Mouse (Mus musculus) limb, embryonic 14.5 days (tissue): ENCODE data around the gene Rpl9-ps1. TPM values are rescaled to one million over a fixed set of nuclear protein-coding genes. Genes with fewer than 3 reads are reported as not detected.

ENCODE experiments used
- ATAC-seq: fragments of 200-750 bp; cut with Nextera tagmentation; 2 replicates; pipeline ENCODE4 v1.8.0; 2017; ENCODE audit warnings: low read depth, moderate number of reproducible peaks, moderate TSS enrichment; ENCODE audit not compliant: low FRiP score
- DNase-seq: peaks from one replicate; pipeline ENCODE4 v3.0.0-alpha.2; 2015; ENCODE audit warnings: low spot score
- H3K27ac ChIP-seq: fragments of 300-500 bp; sonication (generic); replicated peaks from 2 replicates; pipeline ENCODE4 v1.5.1; 2014; ENCODE audit warnings: low read depth, mild to moderate bottlenecking, low read length, moderate library complexity, mixed read lengths
- H3K27me3 ChIP-seq: fragments of 300-500 bp; sonication (generic); 2 replicates; pipeline ENCODE4 v1.6.1; 2014; ENCODE audit warnings: low read length, mixed read lengths; ENCODE audit not compliant: control insufficient read depth, insufficient read depth
- H3K36me3 ChIP-seq: fragments of 300-500 bp; sonication (generic); 2 replicates; pipeline ENCODE4 v1.6.1; 2014; ENCODE audit warnings: mild to moderate bottlenecking, low read length, moderate library complexity, mixed read lengths; ENCODE audit not compliant: control insufficient read depth, insufficient read depth
- H3K4me1 ChIP-seq: fragments of 300-500 bp; sonication (generic); 2 replicates; pipeline ENCODE4 v1.6.1; 2014; ENCODE audit warnings: antibody characterized with exemption, low read length, mixed read lengths; ENCODE audit not compliant: control insufficient read depth, insufficient read depth
- H3K4me2 ChIP-seq: fragments of 300-500 bp; sonication (generic); replicated peaks from 2 replicates; pipeline ENCODE4 v1.6.1; 2014; ENCODE audit warnings: low read depth, mild to moderate bottlenecking, low read length, moderate library complexity; ENCODE audit not compliant: severe bottlenecking
- H3K4me3 ChIP-seq: fragments of 300-500 bp; sonication (generic); replicated peaks from 2 replicates; pipeline ENCODE4 v1.5.1; 2014; ENCODE audit warnings: low read length
- H3K9ac ChIP-seq: fragments of 300-500 bp; sonication (generic); 2 replicates; pipeline ENCODE4 v1.6.1; 2014; ENCODE audit warnings: mild to moderate bottlenecking, low read depth, low read length, moderate library complexity; ENCODE audit not compliant: severe bottlenecking
- H3K9me3 ChIP-seq: fragments of 300-500 bp; sonication (generic); 2 replicates; pipeline ENCODE4 v1.6.1; 2016; ENCODE audit warnings: low read length; ENCODE audit not compliant: control insufficient read depth
- POLR2A ChIP-seq: fragments of 200-500 bp; IDR thresholded peaks from 2 replicates; pipeline ENCODE4 v1.8.0; 2012; ENCODE audit warnings: inconsistent platforms, mild to moderate bottlenecking, moderate library complexity, borderline replicate concordance; ENCODE audit not compliant: insufficient read depth, insufficient read length; ENCODE audit errors: extremely low read depth
- WGBS: fragments of 180-500 bp; shearing (Covaris S2); extraction: QIAGEN DNeasy Blood & Tissue Kit; methylation state at CpG from one replicate; pipeline ENCODE4 v1.1.7; 2014; 5-methylcytosine and 5-hydroxymethylcytosine counted together
- polyA plus RNA-seq, 2 experiments: library from polyadenylated mRNA; depleted of rRNA in 1 of 2; stranded (reverse) in 1 of 2; unstranded in 1 of 2; fragments of >200 nt; fragmentation: Nextera tagmentation in 1 of 2; extraction: Ambion mirVana in 1 of 2; gene quantifications; 2 replicates each; pipeline versions ENCODE4 v1.2.1 to v1.2.3; 2012 to 2014

Gene Rpl9-ps1
- not detected in 2 replicates for polyA plus RNA-seq (2012; rRNA removed)
- polyA plus RNA-seq (2014; fragmentation: Nextera tagmentation; extraction: Ambion mirVana), result not detected in 2 replicates

DNA sequence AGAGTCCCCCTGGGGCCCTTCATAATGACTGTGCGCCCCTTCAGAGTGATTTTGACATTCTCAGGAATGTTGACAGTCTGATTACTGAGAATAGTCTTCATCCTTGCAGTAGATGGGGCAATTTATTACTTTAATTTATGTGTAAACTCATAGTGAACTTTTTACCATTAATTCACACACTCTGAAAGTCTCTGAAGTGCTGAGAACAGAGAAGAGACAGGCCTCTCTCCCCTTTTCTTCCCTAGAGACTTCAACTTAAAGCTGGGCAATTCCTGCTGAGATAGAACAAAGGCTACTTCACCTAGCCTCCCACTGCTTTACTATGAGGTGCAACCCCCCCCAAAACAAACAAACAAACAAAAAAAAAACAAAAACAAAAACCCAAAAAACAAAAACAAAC lies at the start of gene Rpl9-ps1:
Rpl9-ps1 (minus strand) TSS at position 101 of the 400 bp plus-strand sequence.
- Histone ChIP-seq H3K27ac (no peak within 1 kb of the TSS), H3K36me3 (no peaks in the 10 kb centered on the region), H3K9ac (no peak within 1 kb of the TSS), H3K4me3 (no peak within 1 kb of the TSS), H3K4me2 (no peak within 1 kb of the TSS), H3K27me3 (no peaks in the 10 kb centered on the region), H3K4me1 (no peaks in the 10 kb centered on the region), H3K9me3 (no peaks in the 10 kb centered on the region)
- no peak for DNase-seq
- 70% methylated on average over 1 of the region's 1 CpGs for WGBS
- no peak for TF ChIP-seq POLR2A
- ATAC-seq, result no peak

DNA sequence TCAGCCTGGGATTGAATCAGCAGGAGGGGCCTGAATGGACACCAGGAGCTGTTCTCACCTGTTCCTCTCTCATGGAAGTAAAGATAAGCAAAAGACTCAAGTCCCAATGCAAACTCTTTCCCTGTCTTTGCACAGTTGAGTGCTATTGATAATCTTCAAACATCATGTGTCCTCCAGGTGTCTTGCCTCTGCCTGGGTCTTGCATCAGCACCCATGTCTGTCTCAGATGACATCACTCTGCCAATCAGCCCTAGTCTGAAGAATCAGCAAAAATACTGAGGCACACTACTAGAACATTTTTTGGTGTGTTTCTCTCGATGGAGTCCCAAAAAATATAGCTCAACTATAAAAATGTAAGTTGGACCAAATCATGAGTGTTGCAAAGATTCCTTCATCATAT lies 46.6 kb upstream of the Rpl9-ps1 start:
- Histone ChIP-seq H3K4me3 (no peak overlapping the region), H3K9me3 (no peaks in the 10 kb centered on the region), H3K4me1 (no peaks in the 10 kb centered on the region), H3K4me2 (no peak overlapping the region), H3K36me3 (no peaks in the 10 kb centered on the region), H3K27me3 (no peaks in the 10 kb centered on the region), H3K27ac (no peak overlapping the region), H3K9ac (no peak overlapping the region)
- DNase-seq (no peak), ATAC-seq (no peak)
- WGBS, result 74% methylated on average over 1 of the region's 1 CpGs
- no peak for TF ChIP-seq POLR2A

GRCm38 (mm10) chr11:83689918-83690317 lies 44.5 kb upstream of the Rpl9-ps1 start:
- Histone ChIP-seq H3K9ac (no peak overlapping the region), H3K27ac (no peak overlapping the region), H3K36me3 (no peaks in the 10 kb centered on the region), H3K4me3 (no peak overlapping the region), H3K9me3 (no peaks in the 10 kb centered on the region), H3K4me2 (no peak overlapping the region), H3K27me3 (no peaks in the 10 kb centered on the region), H3K4me1 (no peaks in the 10 kb centered on the region)
- no peak for ATAC-seq
- no peak for DNase-seq
- WGBS, result 73% methylated on average over 1 of the region's 1 CpGs
- TF ChIP-seq POLR2A, result no peak

DNA sequence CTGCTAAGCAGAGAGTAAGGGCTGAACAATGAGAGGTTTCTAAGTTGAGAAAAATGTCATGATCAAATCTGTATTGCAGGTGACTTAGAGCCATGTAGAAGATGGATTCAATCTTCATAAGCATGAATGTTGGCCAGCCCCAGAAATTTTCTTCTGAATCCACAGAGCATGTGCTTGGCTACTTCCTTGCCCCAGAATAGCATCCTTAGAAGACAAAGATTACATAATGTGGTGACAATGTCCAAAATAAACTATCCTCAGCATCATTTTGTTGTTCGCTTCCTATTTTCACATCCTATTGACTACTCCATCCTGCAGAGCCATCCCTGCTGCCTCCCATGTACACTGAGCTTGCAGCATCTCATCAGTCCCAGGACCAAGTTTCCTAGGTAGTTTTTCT lies 30.2 kb upstream of the Rpl9-ps1 start:
- Histone ChIP-seq H3K27ac (no peak overlapping the region), H3K27me3 (no peaks in the 10 kb centered on the region), H3K9ac (no peak overlapping the region), H3K9me3 (no peaks in the 10 kb centered on the region), H3K36me3 (no peaks in the 10 kb centered on the region), H3K4me1 (no peaks in the 10 kb centered on the region), H3K4me2 (no peak overlapping the region), H3K4me3 (no peak overlapping the region)
- no peak for DNase-seq
- 91% methylated on average over 1 of the region's 1 CpGs for WGBS
- TF ChIP-seq POLR2A, result no peak
- ATAC-seq, result no peak

GRCm38 (mm10) chr11:83671743-83672142 lies 26.3 kb upstream of the Rpl9-ps1 start:
- Histone ChIP-seq H3K27ac (no peak overlapping the region), H3K9me3 (no peaks in the 10 kb centered on the region), H3K4me3 (no peak overlapping the region), H3K27me3 (no peaks in the 10 kb centered on the region), H3K4me1 (no peaks in the 10 kb centered on the region), H3K4me2 (no peak overlapping the region), H3K9ac (no peak overlapping the region), H3K36me3 (no peaks in the 10 kb centered on the region)
- TF ChIP-seq POLR2A, result no peak
- no peak for DNase-seq
- ATAC-seq, result no peak

DNA sequence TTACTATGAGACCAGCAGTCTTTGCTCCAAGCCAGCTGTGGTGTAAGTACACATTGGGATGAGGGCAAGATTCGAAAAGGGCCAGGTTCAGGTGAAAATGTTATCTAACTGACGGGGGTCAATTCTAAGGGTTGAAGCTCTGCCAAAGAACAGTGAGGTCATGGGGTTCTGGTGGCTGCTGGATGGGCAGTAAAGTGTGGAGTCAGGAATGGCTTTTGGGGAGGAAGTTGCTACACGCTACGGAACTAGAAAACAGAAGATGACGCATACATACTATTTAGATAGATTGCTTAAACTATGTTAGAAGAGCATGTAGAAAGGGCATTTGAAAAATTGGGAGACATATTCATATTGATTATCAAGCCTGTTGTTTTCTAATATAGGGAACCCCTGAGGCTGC lies 18.1 kb upstream of the Rpl9-ps1 start:
- Histone ChIP-seq H3K4me3 (no peak overlapping the region), H3K36me3 (no peaks in the 10 kb centered on the region), H3K4me2 (no peak overlapping the region), H3K9me3 (no peaks in the 10 kb centered on the region), H3K9ac (no peak overlapping the region), H3K4me1 (no peaks in the 10 kb centered on the region), H3K27me3 (no peaks in the 10 kb centered on the region), H3K27ac (no peak overlapping the region)
- WGBS, result 75% methylated on average over 5 of the region's 5 CpGs
- DNase-seq (no peak), ATAC-seq (no peak)
- no peak for TF ChIP-seq POLR2A
